Mouse (Mus musculus) liver, embryonic 14.5 days (tissue): ENCODE data around the gene Olfr145. TPM values are rescaled to one million over a fixed set of nuclear protein-coding genes. Genes with fewer than 3 reads are reported as not detected.

Experiments used
- ATAC-seq: fragments of 200-750 bp; cut with Nextera tagmentation; 2 replicates; pipeline ENCODE4 v1.8.0; 2017; ENCODE audit warnings: moderate number of reproducible peaks, mild to moderate bottlenecking, moderate library complexity; ENCODE audit not compliant: insufficient read depth
- DNase-seq, 3 experiments: peaks; one replicate each; pipeline ENCODE4 v3.0.0-alpha.2; 2012 to 2013; ENCODE audit warnings: low read depth in 3 of 3, low spot score in 3 of 3
- H3K27ac ChIP-seq: fragments of 300-500 bp; sonication (generic); 2 replicates; pipeline ENCODE4 v1.5.1; 2014; ENCODE audit warnings: moderate library complexity, mild to moderate bottlenecking, control low read depth, inconsistent platforms
- H3K27me3 ChIP-seq: fragments of 300-500 bp; sonication (generic); 2 replicates; pipeline ENCODE4 v1.6.1; 2014; ENCODE audit warnings: mild to moderate bottlenecking, low read length, moderate library complexity; ENCODE audit not compliant: control insufficient read depth, insufficient read depth
- H3K36me3 ChIP-seq: fragments of 300-500 bp; sonication (generic); replicated peaks from 2 replicates; pipeline ENCODE4 v1.6.1; 2014; ENCODE audit warnings: low read depth; ENCODE audit not compliant: control insufficient read depth, insufficient read depth
- H3K4me1 ChIP-seq, 2 experiments: fragments of 200-500 bp in 1 of 2; fragments of 300-500 bp in 1 of 2; sonication (generic) in 1 of 2; replicated peaks; 2 replicates each; pipeline ENCODE4 v1.6.1; 2012 to 2014; ENCODE audit warnings: antibody characterized with exemption in 1 of 2, inconsistent platforms in 1 of 2, low read length in 1 of 2; ENCODE audit not compliant: control insufficient read depth in 2 of 2, insufficient read depth in 2 of 2
- H3K4me2 ChIP-seq: fragments of 300-500 bp; sonication (generic); 2 replicates; pipeline ENCODE4 v1.6.1; 2014; ENCODE audit warnings: low read depth, mild to moderate bottlenecking, control low read depth, moderate library complexity
- H3K4me3 ChIP-seq, 2 experiments: fragments of 200-500 bp in 1 of 2; fragments of 300-500 bp in 1 of 2; sonication (generic) in 1 of 2; 2 replicates each; pipeline ENCODE4 v1.5.1; 2012 to 2014; ENCODE audit warnings: low read depth in 2 of 2, low read length in 2 of 2, mild to moderate bottlenecking in 2 of 2, control low read depth in 1 of 2, inconsistent platforms in 1 of 2, moderate library complexity in 1 of 2; ENCODE audit not compliant: insufficient read depth in 1 of 2
- H3K9ac ChIP-seq: fragments of 300-500 bp; sonication (generic); replicated peaks from 2 replicates; pipeline ENCODE4 v1.6.1; 2014; ENCODE audit warnings: mild to moderate bottlenecking, control low read depth, moderate library complexity
- H3K9me3 ChIP-seq: fragments of 300-500 bp; sonication (generic); 2 replicates; pipeline ENCODE4 v1.6.1; 2016; ENCODE audit warnings: low read length, mixed read lengths; ENCODE audit not compliant: control insufficient read depth
- CTCF ChIP-seq: IDR thresholded peaks from 2 replicates; pipeline ENCODE4 v1.5.1; 2016; ENCODE audit warnings: antibody characterized with exemption, low read depth, control low read depth
- EP300 ChIP-seq: IDR thresholded peaks from 2 replicates; pipeline ENCODE4 v1.6.1; 2016; ENCODE audit warnings: antibody characterized with exemption, low read depth
- WGBS: fragments of 180-500 bp; shearing (Covaris S2); extraction: QIAGEN DNeasy Blood & Tissue Kit; methylation state at CpG from one replicate; pipeline ENCODE4 v1.1.7; 2014; ENCODE audit not compliant: insufficient replicate concordance; 5-methylcytosine and 5-hydroxymethylcytosine counted together
- polyA plus RNA-seq, 2 experiments: library from polyadenylated mRNA; depleted of rRNA in 1 of 2; stranded (reverse) in 1 of 2; unstranded in 1 of 2; fragments of >200 nt; fragmentation: Nextera tagmentation in 1 of 2; extraction: Ambion mirVana in 1 of 2; gene quantifications; 2 replicates each; pipeline versions ENCODE4 v1.2.1 to v1.2.3; 2012 to 2014

Olfr145 gene
- polyA plus RNA-seq (2012; rRNA removed), result not detected in 2 replicates
- polyA plus RNA-seq (2014; fragmentation: Nextera tagmentation; extraction: Ambion mirVana), result not detected in 2 replicates

DNA sequence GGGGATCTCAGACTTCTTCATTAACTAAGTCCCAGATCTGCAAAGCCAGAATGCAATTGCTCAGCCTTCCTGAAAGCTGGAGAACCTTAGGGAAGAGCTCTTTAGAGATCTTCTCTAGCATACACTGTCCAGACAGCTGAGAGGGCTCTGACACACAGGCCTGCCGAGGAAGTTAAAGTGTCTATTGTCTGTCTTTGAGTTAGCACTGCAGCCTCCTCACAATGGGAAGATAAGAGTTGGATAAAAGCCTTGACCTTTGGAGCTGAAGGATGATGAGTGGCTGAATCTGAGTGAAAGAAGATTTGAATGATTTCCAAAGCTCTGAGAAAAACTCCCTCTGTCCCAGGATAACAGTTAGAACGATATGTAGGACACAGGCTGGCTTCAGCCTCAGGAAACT lies at the start of gene Olfr145:
TSS of gene Olfr145 (plus strand) at position 64 of the 400 bp plus-strand sequence.
- H3K9ac ChIP-seq, result no peak within 1 kb of the TSS
- TF ChIP-seq EP300 (no peak), CTCF (no peak)
- H3K4me1 ChIP-seq, result no peaks in the 10 kb centered on the region
- no peaks in the 10 kb centered on the region for H3K9me3 ChIP-seq
- H3K27me3 ChIP-seq, result no peaks in the 10 kb centered on the region
- no peak for DNase-seq
- no peak for ATAC-seq
- WGBS, result 37% methylated on average over 2 of the region's 2 CpGs
- no peak within 1 kb of the TSS for H3K4me3 ChIP-seq
- H3K27ac ChIP-seq, result no peak within 1 kb of the TSS
- no peak within 1 kb of the TSS for H3K4me2 ChIP-seq
- H3K36me3 ChIP-seq, result no peaks in the 10 kb centered on the region

DNA sequence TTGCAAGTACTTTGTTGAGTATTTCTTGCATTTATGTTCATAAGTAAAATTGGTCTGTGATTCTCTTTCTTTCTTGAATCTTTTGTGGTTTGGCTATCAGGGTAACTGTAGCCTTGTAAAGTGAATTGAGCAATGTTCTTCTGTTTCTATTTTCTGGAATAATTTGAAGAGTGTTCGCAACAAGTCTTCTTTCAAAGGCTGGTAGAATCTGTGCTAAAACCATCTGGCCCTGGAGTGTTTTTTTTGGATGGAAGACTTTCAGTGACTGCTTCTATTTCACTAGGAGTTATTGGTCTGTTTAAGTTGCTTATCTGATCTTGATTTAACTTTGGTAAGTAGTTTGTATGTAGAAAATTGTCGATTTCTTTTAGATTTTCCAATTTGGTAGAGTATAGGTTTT lies 47.3 kb upstream of the Olfr145 start:
- DNase-seq, result no peak

DNA sequence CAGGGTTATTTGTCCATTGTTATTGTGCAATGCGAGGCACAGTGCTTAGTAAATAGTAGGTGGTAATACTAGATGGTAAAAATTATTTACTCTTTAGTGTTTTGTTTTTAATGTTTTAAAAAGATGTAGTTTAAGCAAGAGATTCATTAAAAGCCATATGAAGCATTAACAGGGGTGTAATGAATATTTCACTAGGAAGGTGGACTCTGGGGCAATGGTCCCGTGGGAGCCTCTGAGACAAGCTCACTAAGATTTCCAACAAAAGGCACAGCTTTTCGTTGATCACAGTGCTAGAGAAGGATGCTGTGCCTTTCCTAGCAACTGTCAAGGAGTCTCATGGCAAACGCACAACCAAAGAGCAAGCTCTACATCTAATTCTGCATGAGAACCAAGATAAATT lies 42.6 kb upstream of the Olfr145 start, which contains the start of gene Olfr877:
TSS of gene Olfr877 (plus strand) at position 301 of the 400 bp plus-strand sequence.
- Histone ChIP-seq H3K4me3 (no peak within 1 kb of the TSS), H3K36me3 (no peaks in the 10 kb centered on the region), H3K9me3 (no peaks in the 10 kb centered on the region), H3K4me1 (no peaks in the 10 kb centered on the region), H3K27me3 (no peaks in the 10 kb centered on the region), H3K27ac (no peak within 1 kb of the TSS), H3K4me2 (no peak within 1 kb of the TSS), H3K9ac (no peak within 1 kb of the TSS)
- ATAC-seq (no peak), DNase-seq (no peak)
- WGBS, result 59% methylated on average over 4 of the region's 4 CpGs
- TF ChIP-seq CTCF (no peak), EP300 (no peak)

More for the DNA sequence above, 47.3 kb upstream of the Olfr145 start:
- H3K4me1 ChIP-seq, result no peaks in the 10 kb centered on the region
- TF ChIP-seq CTCF (no peak), EP300 (no peak)
- 56% methylated on average over 2 of the region's 2 CpGs for WGBS
- H3K36me3 ChIP-seq, result no peaks in the 10 kb centered on the region
- H3K4me3 ChIP-seq, result no peak overlapping the region
- no peaks in the 10 kb centered on the region for H3K9me3 ChIP-seq
- H3K9ac ChIP-seq, result no peak overlapping the region
- H3K27ac ChIP-seq, result no peak overlapping the region
- ATAC-seq, result no peak
- H3K4me2 ChIP-seq, result no peak overlapping the region
- no peaks in the 10 kb centered on the region for H3K27me3 ChIP-seq

DNA sequence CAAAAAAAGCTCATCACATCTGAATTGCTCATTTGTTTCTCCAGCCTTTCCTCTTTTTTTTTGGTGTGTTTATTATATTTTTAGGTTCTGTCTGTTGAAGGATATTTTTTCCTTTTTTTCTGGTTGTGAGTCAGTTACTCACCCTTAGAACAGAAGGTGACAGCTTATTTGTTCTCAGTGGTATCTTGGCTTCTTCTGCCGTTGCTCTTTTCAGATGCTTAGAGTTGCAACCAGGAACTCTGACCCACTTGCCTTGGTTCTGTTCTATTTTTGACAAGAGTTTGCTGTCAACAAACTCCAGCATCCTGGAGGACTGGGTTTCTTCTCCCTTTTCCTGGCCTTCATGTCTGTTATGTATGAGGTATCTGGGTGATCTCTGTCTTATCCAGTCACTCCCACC lies 33.2 kb upstream of the Olfr145 start:
- no peak overlapping the region for H3K27ac ChIP-seq
- DNase-seq, result no peak
- TF ChIP-seq EP300 (no peak), CTCF (no peak)
- H3K27me3 ChIP-seq, result no peaks in the 10 kb centered on the region
- no peaks in the 10 kb centered on the region for H3K4me1 ChIP-seq
- H3K9me3 ChIP-seq, result no peaks in the 10 kb centered on the region
- H3K9ac ChIP-seq, result no peak overlapping the region
- no peak for ATAC-seq
- H3K4me2 ChIP-seq, result no peak overlapping the region
- 54% methylated on average over 1 of the region's 1 CpGs for WGBS
- no peak overlapping the region for H3K4me3 ChIP-seq
- no peaks in the 10 kb centered on the region for H3K36me3 ChIP-seq

DNA sequence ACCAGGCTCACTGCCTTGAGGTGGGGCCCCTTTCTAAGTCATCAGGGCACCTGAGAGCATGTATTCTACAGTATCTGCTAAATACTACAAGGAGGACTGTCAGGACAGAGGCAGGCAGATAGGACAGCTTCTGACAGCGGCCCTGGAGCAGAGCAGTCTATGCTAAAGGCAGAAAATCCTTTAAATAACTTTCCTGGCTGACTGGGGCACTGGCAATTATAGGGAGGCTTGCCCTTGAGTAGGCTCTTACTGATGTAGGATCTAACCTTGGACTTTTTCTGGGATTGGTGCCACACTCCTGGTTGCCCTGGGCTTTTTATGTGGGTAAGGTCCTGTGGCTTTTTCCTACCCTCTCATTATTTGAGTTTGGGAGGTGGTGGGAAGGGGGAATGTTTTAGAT lies 26.3 kb upstream of the Olfr145 start:
- H3K27ac ChIP-seq, result no peak overlapping the region

More for the DNA sequence above, 26.3 kb upstream of the Olfr145 start:
- Histone ChIP-seq H3K9me3 (no peaks in the 10 kb centered on the region), H3K36me3 (no peaks in the 10 kb centered on the region), H3K9ac (no peak overlapping the region), H3K4me2 (no peak overlapping the region), H3K4me3 (no peak overlapping the region), H3K27me3 (no peaks in the 10 kb centered on the region), H3K4me1 (no peaks in the 10 kb centered on the region)
- no peak for DNase-seq
- TF ChIP-seq EP300 (no peak), CTCF (no peak)
- no peak for ATAC-seq
- WGBS, result 21% methylated on average over 1 of the region's 1 CpGs
